Mouse (Mus musculus): ENCODE measurements around the gene Trim65. TPM values are rescaled to one million over a fixed set of nuclear protein-coding genes. Genes with fewer than 3 reads are reported as not detected.

The Trim65 gene
- polyA plus RNA-seq, 1 experiment from 2014 or later = 1.2 TPM

DNA sequence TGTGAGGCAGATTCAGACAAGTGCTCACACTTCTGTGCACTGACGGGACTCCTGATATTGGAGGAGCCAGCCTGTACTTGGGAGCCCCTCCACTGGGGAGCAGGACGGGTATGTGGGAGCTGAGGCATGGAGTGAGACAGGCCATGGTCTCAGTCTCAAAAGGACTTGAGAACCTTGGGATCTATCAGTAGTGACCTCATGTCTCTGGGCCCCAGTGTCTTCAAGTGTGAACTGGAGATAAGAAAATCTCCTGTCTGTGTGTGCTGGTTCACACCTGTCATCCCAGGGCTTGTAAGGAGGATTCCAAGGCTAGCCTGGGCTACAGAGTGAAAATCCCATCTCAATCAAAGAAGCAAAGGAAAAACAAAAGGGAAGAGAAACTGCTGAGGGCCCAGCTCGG is 12.5 kb upstream of the Trim65 start:
- H3K9ac ChIP-seq (replicated peaks) = no peak overlapping the region
- ATAC-seq = no peak
- 78% methylated on average over 3 of the region's 3 CpGs for WGBS (ENCODE audit: insufficient replicate concordance)

GRCm38 (mm10) chr11:116142211-116142991 is 11.5 kb upstream of the Trim65 start:
- Histone ChIP-seq H3K36me3 (replicated peaks; ENCODE audit: insufficient read depth, low read length) (peaks cover 6% of the 10 kb centered on the region; the same call in 1 of the 2 replicates), H3K27ac (ENCODE audit: low read depth) (peak overlapping the region; percentile 58), H3K9me3 (ENCODE audit: low read length) (no peaks in the 10 kb centered on the region), H3K4me2 (ENCODE audit: low read depth, low read length) (no peak overlapping the region), H3K4me1 (ENCODE audit: insufficient read depth) (peaks cover 31% of the 10 kb centered on the region), H3K27me3 (ENCODE audit: insufficient read depth, low read length) (no peaks in the 10 kb centered on the region), H3K4me3 (ENCODE audit: low read depth, low read length) (no peak overlapping the region), H3K9ac (replicated peaks) (no peak overlapping the region)
- ATAC-seq (peak; percentile 16; the same call in 1 of the 2 replicates), DNase-seq (peak; percentile 74)
- WGBS (ENCODE audit: insufficient replicate concordance) = 65% methylated on average over 10 of the region's 10 CpGs
- TF ChIP-seq EP300 (IDR thresholded peaks at IDR 0.05; ENCODE audit: low read depth) (peak; percentile 65), CTCF (IDR thresholded peaks at IDR 0.05; ENCODE audit: low read depth) (no peak; the same call in 1 of the 2 replicates)

More for the DNA sequence above, 12.5 kb upstream of the Trim65 start:
- Histone ChIP-seq H3K9me3 (ENCODE audit: low read length) (no peaks in the 10 kb centered on the region), H3K36me3 (replicated peaks; ENCODE audit: insufficient read depth, low read length) (peaks cover 6% of the 10 kb centered on the region; the same call in 1 of the 2 replicates), H3K27ac (ENCODE audit: low read depth) (peak overlapping the region; percentile 58; the same call in 1 of the 2 replicates), H3K4me3 (ENCODE audit: low read depth, low read length) (no peak overlapping the region), H3K4me1 (ENCODE audit: insufficient read depth) (peaks cover 24% of the 10 kb centered on the region), H3K27me3 (ENCODE audit: insufficient read depth, low read length) (no peaks in the 10 kb centered on the region), H3K4me2 (ENCODE audit: low read depth, low read length) (no peak overlapping the region)
- no peak for DNase-seq
- TF ChIP-seq EP300 (IDR thresholded peaks at IDR 0.05; ENCODE audit: low read depth) (peak; percentile 52; the same call in 1 of the 2 replicates), CTCF (IDR thresholded peaks at IDR 0.05; ENCODE audit: low read depth) (no peak)

GRCm38 (mm10) chr11:116138468-116139138 is 7.7 kb upstream of the Trim65 start, which contains the start of gene Mrpl38:
Mrpl38 (minus strand) TSS chr11:116138868.
- TF ChIP-seq CTCF (IDR thresholded peaks at IDR 0.05; ENCODE audit: low read depth) (peak; percentile 92), EP300 (IDR thresholded peaks at IDR 0.05; ENCODE audit: low read depth) (no peak)

DNA sequence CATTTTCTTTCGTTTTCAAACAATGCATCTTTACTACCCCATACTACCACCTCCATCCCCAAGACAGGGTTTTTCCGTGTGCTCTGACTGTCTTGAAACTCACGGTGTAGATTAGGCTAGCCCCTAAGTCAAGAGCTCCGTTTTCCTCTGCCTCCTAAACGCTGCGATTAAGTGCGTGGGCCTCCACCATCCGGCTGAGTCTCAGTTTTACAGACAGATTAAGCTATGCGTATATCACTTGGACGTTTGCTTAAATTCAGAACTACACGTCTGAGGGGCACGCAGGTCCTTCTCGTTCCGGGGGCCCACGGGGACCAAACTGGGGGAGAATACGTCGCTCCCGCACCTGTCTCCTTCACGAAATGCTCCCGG is 7.2 kb upstream of the Trim65 start:
- peak overlapping the region; percentile 77 for H3K4me2 ChIP-seq (ENCODE audit: low read depth, low read length)
- DNase-seq (no peak), ATAC-seq (peak; percentile 0; the same call in 1 of the 2 replicates)

More at GRCm38 (mm10) chr11:116138468-116139138, 7.7 kb upstream of the Trim65 start, which contains the start of gene Mrpl38:
- Histone ChIP-seq H3K9me3 (ENCODE audit: low read length) (no peaks in the 10 kb centered on the region), H3K27ac (ENCODE audit: low read depth) (peak within 1 kb of the TSS; percentile 56), H3K36me3 (replicated peaks; ENCODE audit: insufficient read depth, low read length) (peaks cover 11% of the 10 kb centered on the region), H3K4me2 (ENCODE audit: low read depth, low read length) (peak within 1 kb of the TSS; percentile 77), H3K4me3 (ENCODE audit: low read depth, low read length) (peak within 1 kb of the TSS; percentile 69), H3K27me3 (ENCODE audit: insufficient read depth, low read length) (no peaks in the 10 kb centered on the region), H3K4me1 (ENCODE audit: insufficient read depth) (peaks cover 31% of the 10 kb centered on the region), H3K9ac (replicated peaks) (peak within 1 kb of the TSS; percentile 76)
- ATAC-seq (peak; percentile 94), DNase-seq (peak; percentile 98)
- under 1% methylated on average over 58 of the region's 60 CpGs for WGBS (ENCODE audit: insufficient replicate concordance)

GRCm38 (mm10) chr11:116134171-116134570 is 3.2 kb upstream of the Trim65 start:
- no peak overlapping the region for H3K4me3 ChIP-seq (ENCODE audit: low read depth, low read length)
- no peak overlapping the region for H3K27ac ChIP-seq (ENCODE audit: low read depth)
- 89% methylated on average over 10 of the region's 10 CpGs for WGBS (ENCODE audit: insufficient replicate concordance)
- H3K36me3 ChIP-seq (replicated peaks; ENCODE audit: insufficient read depth, low read length) = peaks cover 16% of the 10 kb centered on the region
- DNase-seq (no peak), ATAC-seq (no peak)
- H3K9me3 ChIP-seq (ENCODE audit: low read length) = no peaks in the 10 kb centered on the region
- no peak overlapping the region for H3K4me2 ChIP-seq (ENCODE audit: low read depth, low read length)
- no peaks in the 10 kb centered on the region for H3K27me3 ChIP-seq (ENCODE audit: insufficient read depth, low read length)
- no peak for TF ChIP-seq EP300 (IDR thresholded peaks at IDR 0.05; ENCODE audit: low read depth)
- TF ChIP-seq CTCF (IDR thresholded peaks at IDR 0.05; ENCODE audit: low read depth) = no peak
- peaks cover 32% of the 10 kb centered on the region for H3K4me1 ChIP-seq (ENCODE audit: insufficient read depth)
- no peak overlapping the region for H3K9ac ChIP-seq (replicated peaks)

More for the DNA sequence above, 7.2 kb upstream of the Trim65 start:
- no peaks in the 10 kb centered on the region for H3K27me3 ChIP-seq (ENCODE audit: insufficient read depth, low read length)
- TF ChIP-seq EP300 (IDR thresholded peaks at IDR 0.05; ENCODE audit: low read depth) = no peak
- TF ChIP-seq CTCF (IDR thresholded peaks at IDR 0.05; ENCODE audit: low read depth) = no peak
- peak overlapping the region; percentile 69 for H3K4me3 ChIP-seq (ENCODE audit: low read depth, low read length)
- 2% methylated on average over 20 of the region's 20 CpGs for WGBS (ENCODE audit: insufficient replicate concordance)
- no peaks in the 10 kb centered on the region for H3K9me3 ChIP-seq (ENCODE audit: low read length)
- peak overlapping the region; percentile 41 for H3K27ac ChIP-seq (ENCODE audit: low read depth)
- peak overlapping the region; percentile 76 for H3K9ac ChIP-seq (replicated peaks)
- H3K4me1 ChIP-seq (ENCODE audit: insufficient read depth) = peaks cover 26% of the 10 kb centered on the region
- peaks cover 13% of the 10 kb centered on the region for H3K36me3 ChIP-seq (replicated peaks; ENCODE audit: insufficient read depth, low read length)

DNA sequence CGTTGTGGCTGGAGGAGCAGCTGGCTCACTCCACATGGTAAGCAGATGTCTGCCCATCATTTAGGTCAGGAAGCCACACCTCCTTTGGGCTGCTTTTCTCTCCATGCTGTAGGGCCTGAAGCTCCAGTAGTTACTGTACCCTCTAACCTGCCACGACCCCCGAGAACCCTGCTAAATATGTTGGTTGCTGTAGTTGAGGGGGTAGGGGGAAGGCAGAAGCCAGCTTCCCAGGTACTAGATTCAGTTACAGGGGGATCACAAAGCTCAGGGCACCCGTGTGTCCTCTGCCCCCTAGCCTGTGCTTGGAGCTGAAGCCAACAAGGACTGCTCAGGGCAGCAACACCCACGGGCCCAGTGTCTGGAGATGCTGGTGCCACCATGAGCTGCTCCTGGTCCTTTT is 2.6 kb upstream of the Trim65 start:
- TF ChIP-seq EP300 (IDR thresholded peaks at IDR 0.05; ENCODE audit: low read depth) (no peak), CTCF (IDR thresholded peaks at IDR 0.05; ENCODE audit: low read depth) (no peak)
- DNase-seq = no peak
- 68% methylated on average over 5 of the region's 5 CpGs for WGBS (ENCODE audit: insufficient replicate concordance)

More for the DNA sequence above, 2.6 kb upstream of the Trim65 start:
- peaks cover 16% of the 10 kb centered on the region for H3K36me3 ChIP-seq (replicated peaks; ENCODE audit: insufficient read depth, low read length)
- H3K4me3 ChIP-seq (ENCODE audit: low read depth, low read length) = no peak overlapping the region
- ATAC-seq = no peak
- no peak overlapping the region for H3K27ac ChIP-seq (ENCODE audit: low read depth)
- no peaks in the 10 kb centered on the region for H3K27me3 ChIP-seq (ENCODE audit: insufficient read depth, low read length)
- H3K9me3 ChIP-seq (ENCODE audit: low read length) = no peaks in the 10 kb centered on the region
- no peak overlapping the region for H3K4me2 ChIP-seq (ENCODE audit: low read depth, low read length)
- H3K9ac ChIP-seq (replicated peaks) = no peak overlapping the region
- H3K4me1 ChIP-seq (ENCODE audit: insufficient read depth) = peaks cover 29% of the 10 kb centered on the region
